Mouse (Mus musculus): ENCODE measurements around the gene Trp63. TPM values are rescaled to one million over a fixed set of nuclear protein-coding genes. Genes with fewer than 3 reads are reported as not detected.

Trp63 gene
- total and polyA plus RNA-seq, 3 experiments = not detected

- Histone ChIP-seq H3K79me2 (ENCODE audit: control insufficient read depth, insufficient read depth, low read length, poor library complexity) (no peaks in the 10 kb centered on the region), H3K9me3 (replicated peaks; ENCODE audit: insufficient read depth, low read length) (no peaks in the 10 kb centered on the region)
- DNase-seq (ENCODE audit: low read depth, low spot score) = no peak
Measured at GRCm38 (mm10) chr16:25832576-25832975, 149.0 kb downstream of the Trp63 start.

GRCm38 (mm10) chr16:25835301-25835700 is 151.7 kb downstream of the Trp63 start:
- TF ChIP-seq NELFE (IDR thresholded peaks at IDR 0.05; ENCODE audit: low read depth, low read length) (no peak), MXI1 (IDR thresholded peaks at IDR 0.05; ENCODE audit: low read depth, low read length) (no peak), HCFC1 (IDR thresholded peaks at IDR 0.05; ENCODE audit: low read depth, low read length) (no peak), TAL1 (IDR thresholded peaks at IDR 0.05; ENCODE audit: low read length) (no peak)
- Histone ChIP-seq H3K4me3 (ENCODE audit: control insufficient read depth in 1 of 2, insufficient read depth in 1 of 2, low read depth in 2 of 2, low read length in 2 of 2) (no peak overlapping the region), H3K36me3 (ENCODE audit: control insufficient read depth in 1 of 2, insufficient read depth in 2 of 2, low read length in 2 of 2) (no peaks in the 10 kb centered on the region), H3K9ac (ENCODE audit: control insufficient read depth, low read depth, low read length, poor library complexity, severe bottlenecking) (no peak overlapping the region), H3K27me3 (ENCODE audit: control insufficient read depth in 1 of 2, insufficient read depth in 2 of 2, low read length in 2 of 2) (no peaks in the 10 kb centered on the region), H3K4me1 (ENCODE audit: control insufficient read depth in 1 of 2, insufficient read depth in 2 of 2, low read length in 2 of 2) (no peaks in the 10 kb centered on the region), H3K9me3 (replicated peaks; ENCODE audit: insufficient read depth, low read length) (no peaks in the 10 kb centered on the region), H3K27ac (ENCODE audit: control insufficient read depth, low read depth, low read length) (no peak overlapping the region), H3K79me2 (ENCODE audit: control insufficient read depth, insufficient read depth, low read length, poor library complexity) (no peaks in the 10 kb centered on the region)
- DNase-seq (ENCODE audit: low read depth, low spot score) = no peak

More at GRCm38 (mm10) chr16:25832576-25832975, 149.0 kb downstream of the Trp63 start:
- TF ChIP-seq USF2 (IDR thresholded peaks at IDR 0.05; ENCODE audit: borderline replicate concordance in 1 of 2, insufficient read depth in 1 of 2, low read depth in 1 of 2, low read length in 2 of 2) = no peak
- TF ChIP-seq CHD1 (IDR thresholded peaks at IDR 0.05; ENCODE audit: low read depth, low read length) = no peak
- TF ChIP-seq BHLHE40 (IDR thresholded peaks at IDR 0.05; ENCODE audit: borderline replicate concordance, low read depth, low read length) = no peak
- no peak for TF ChIP-seq ZMIZ1 (IDR thresholded peaks at IDR 0.05; ENCODE audit: low read depth, low read length)
- TF ChIP-seq JUND (IDR thresholded peaks at IDR 0.05; ENCODE audit: low read depth, low read length) = no peak
- Histone ChIP-seq H3K27me3 (ENCODE audit: control insufficient read depth in 1 of 2, insufficient read depth in 2 of 2, low read length in 2 of 2) (no peaks in the 10 kb centered on the region), H3K36me3 (ENCODE audit: control insufficient read depth in 1 of 2, insufficient read depth in 2 of 2, low read length in 2 of 2) (no peaks in the 10 kb centered on the region), H3K4me3 (ENCODE audit: control insufficient read depth in 1 of 2, insufficient read depth in 1 of 2, low read depth in 2 of 2, low read length in 2 of 2) (no peak overlapping the region), H3K27ac (ENCODE audit: control insufficient read depth, low read depth, low read length) (no peak overlapping the region), H3K4me1 (ENCODE audit: control insufficient read depth in 1 of 2, insufficient read depth in 2 of 2, low read length in 2 of 2) (no peaks in the 10 kb centered on the region), H3K9ac (ENCODE audit: control insufficient read depth, low read depth, low read length, poor library complexity, severe bottlenecking) (no peak overlapping the region)

GRCm38 (mm10) chr16:25835723-25836122 is 152.2 kb downstream of the Trp63 start:
- H3K9ac ChIP-seq (ENCODE audit: control insufficient read depth, low read depth, low read length, poor library complexity, severe bottlenecking) = no peak overlapping the region
- no peak for DNase-seq (ENCODE audit: low read depth, low spot score)
- no peaks in the 10 kb centered on the region for H3K79me2 ChIP-seq (ENCODE audit: control insufficient read depth, insufficient read depth, low read length, poor library complexity)
- H3K27ac ChIP-seq (ENCODE audit: control insufficient read depth, low read depth, low read length) = no peak overlapping the region
- H3K4me3 ChIP-seq (ENCODE audit: control insufficient read depth in 1 of 2, insufficient read depth in 1 of 2, low read depth in 2 of 2, low read length in 2 of 2) = no peak overlapping the region
- no peaks in the 10 kb centered on the region for H3K27me3 ChIP-seq (ENCODE audit: control insufficient read depth in 1 of 2, insufficient read depth in 2 of 2, low read length in 2 of 2)
- TF ChIP-seq CHD2 (IDR thresholded peaks at IDR 0.05; ENCODE audit: low read length) (no peak), MAX (IDR thresholded peaks at IDR 0.05; ENCODE audit: low read length) (no peak), ZMIZ1 (IDR thresholded peaks at IDR 0.05; ENCODE audit: low read depth, low read length) (no peak), NELFE (IDR thresholded peaks at IDR 0.05; ENCODE audit: low read depth, low read length) (no peak), POLR2AphosphoS2 (IDR thresholded peaks at IDR 0.05; ENCODE audit: low read length) (no peak), RAD21 (IDR thresholded peaks at IDR 0.05; ENCODE audit: low read depth, low read length) (no peak), BHLHE40 (IDR thresholded peaks at IDR 0.05; ENCODE audit: borderline replicate concordance, low read depth, low read length) (no peak)
- H3K4me1 ChIP-seq (ENCODE audit: control insufficient read depth in 1 of 2, insufficient read depth in 2 of 2, low read length in 2 of 2) = no peaks in the 10 kb centered on the region
- H3K9me3 ChIP-seq (replicated peaks; ENCODE audit: insufficient read depth, low read length) = no peaks in the 10 kb centered on the region
- no peaks in the 10 kb centered on the region for H3K36me3 ChIP-seq (ENCODE audit: control insufficient read depth in 1 of 2, insufficient read depth in 2 of 2, low read length in 2 of 2)
